Mouse (Mus musculus) embryonic facial prominence, embryonic 12.5 days (tissue): ENCODE data around the gene Amdhd1. TPM values are rescaled to one million over a fixed set of nuclear protein-coding genes. Genes with fewer than 3 reads are reported as not detected.
"Not testable (repeated sequence)": the region's sequence is repeated elsewhere in the genome, so short reads cannot be mapped to it uniquely, and the experiment has no call there.

Experiments used
- ATAC-seq: fragments of 200-750 bp; cut with Nextera tagmentation; 2 replicates; pipeline ENCODE4 v1.8.0; 2017; ENCODE audit not compliant: insufficient number of reproducible peaks, insufficient read depth, low FRiP score, low TSS enrichment
- H3K27ac ChIP-seq: fragments of 300-500 bp; sonication (generic); 2 replicates; pipeline ENCODE4 v1.5.1; 2016; ENCODE audit warnings: mild to moderate bottlenecking
- H3K27me3 ChIP-seq: fragments of 300-500 bp; sonication (generic); 2 replicates; pipeline ENCODE4 v1.6.1; 2016; ENCODE audit warnings: mild to moderate bottlenecking, moderate library complexity
- H3K36me3 ChIP-seq: fragments of 300-500 bp; sonication (generic); 2 replicates; pipeline ENCODE4 v1.6.1; 2016; ENCODE audit warnings: mild to moderate bottlenecking
- H3K4me1 ChIP-seq: fragments of 300-500 bp; sonication (generic); 2 replicates; pipeline ENCODE4 v1.6.1; 2016
- H3K4me2 ChIP-seq: fragments of 300-500 bp; sonication (generic); replicated peaks from 2 replicates; pipeline ENCODE4 v1.6.1; 2016; ENCODE audit warnings: mild to moderate bottlenecking, moderate library complexity
- H3K4me3 ChIP-seq: fragments of 300-500 bp; sonication (generic); 2 replicates; pipeline ENCODE4 v1.5.1; 2016; ENCODE audit warnings: mild to moderate bottlenecking
- H3K9ac ChIP-seq: fragments of 300-500 bp; sonication (generic); 2 replicates; pipeline ENCODE4 v1.6.1; 2016; ENCODE audit warnings: mild to moderate bottlenecking, moderate library complexity
- H3K9me3 ChIP-seq: fragments of 300-500 bp; sonication (generic); 2 replicates; pipeline ENCODE4 v1.6.1; 2016; ENCODE audit warnings: mild to moderate bottlenecking, moderate library complexity
- WGBS: fragments of 180-500 bp; shearing (Covaris S2); methylation state at CpG from one replicate; pipeline ENCODE4 v1.1.7; 2016; 5-methylcytosine and 5-hydroxymethylcytosine counted together
- polyA plus RNA-seq: library from polyadenylated mRNA; unstranded; fragments of >200 nt; fragmentation: Nextera tagmentation; extraction: Ambion mirVana; gene quantifications from 2 replicates; pipeline ENCODE4 v1.2.1, GENCODE M21; 2016

Amdhd1 gene
- polyA plus RNA-seq, 1 experiment from 2014 or later, result 0.42 TPM

DNA sequence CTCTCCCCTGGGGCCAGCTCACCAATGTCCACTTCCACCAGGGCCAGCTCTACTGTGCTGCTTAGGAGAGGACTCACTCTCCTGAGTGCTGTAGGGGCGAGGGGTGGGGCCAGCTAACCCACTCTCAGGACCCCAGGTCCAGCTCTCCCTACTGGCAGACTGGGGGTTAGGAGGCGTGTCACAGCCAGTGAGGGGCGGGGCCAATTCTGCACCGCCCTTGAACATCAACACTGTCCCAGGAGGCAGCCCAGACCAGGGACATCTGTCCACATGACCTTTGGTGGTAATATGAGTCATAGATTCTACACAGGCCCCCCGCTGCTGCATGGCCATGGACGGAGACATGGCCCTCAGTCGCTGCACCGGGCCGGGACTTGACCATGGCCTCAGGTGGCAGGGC lies 20.0 kb upstream of the Amdhd1 start:
- Histone ChIP-seq H3K9me3 (no peaks in the 10 kb centered on the region), H3K4me3 (no peak overlapping the region), H3K9ac (no peak overlapping the region), H3K27me3 (no peaks in the 10 kb centered on the region), H3K36me3 (no peaks in the 10 kb centered on the region), H3K27ac (no peak overlapping the region), H3K4me1 (no peaks in the 10 kb centered on the region), H3K4me2 (no peak overlapping the region)
- WGBS, result 51% methylated on average over 9 of the region's 9 CpGs
- ATAC-seq, result no peak

DNA sequence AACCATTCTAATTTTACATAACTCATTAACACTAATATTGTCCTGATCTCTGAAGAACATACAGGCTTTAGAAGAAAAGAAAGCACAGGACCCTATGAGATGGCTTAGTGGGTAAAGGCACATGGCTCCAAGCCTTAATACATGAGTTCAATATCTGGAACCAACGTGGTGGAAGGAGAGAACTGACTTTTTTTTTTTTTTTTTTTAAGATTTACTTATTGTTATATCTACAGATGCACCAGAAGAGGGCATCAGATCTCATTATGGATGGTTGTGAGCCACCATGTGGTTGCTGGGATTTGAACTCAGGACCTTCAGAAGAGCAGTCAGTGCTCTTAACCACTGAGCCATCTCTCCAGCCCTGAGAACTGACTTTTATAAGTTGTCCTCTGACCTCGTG lies 18.1 kb upstream of the Amdhd1 start:
- H3K27ac ChIP-seq, H3K9ac ChIP-seq, H3K4me3 ChIP-seq, H3K27me3 ChIP-seq, H3K4me2 ChIP-seq, ATAC-seq, H3K4me1 ChIP-seq, H3K9me3 ChIP-seq, H3K36me3 ChIP-seq: not testable (repeated sequence)
- 75% methylated on average over 2 of the region's 2 CpGs for WGBS

GRCm38 (mm10) chr10:93552596-93552995 lies 12.8 kb upstream of the Amdhd1 start:
- no peak overlapping the region for H3K4me3 ChIP-seq
- no peaks in the 10 kb centered on the region for H3K27me3 ChIP-seq
- H3K4me1 ChIP-seq, result no peaks in the 10 kb centered on the region
- H3K36me3 ChIP-seq, result no peaks in the 10 kb centered on the region
- H3K9me3 ChIP-seq, result no peaks in the 10 kb centered on the region
- H3K9ac ChIP-seq, result no peak overlapping the region
- H3K27ac ChIP-seq, result no peak overlapping the region
- ATAC-seq, result no peak
- H3K4me2 ChIP-seq, result no peak overlapping the region
- WGBS, result 74% methylated on average over 8 of the region's 8 CpGs

DNA sequence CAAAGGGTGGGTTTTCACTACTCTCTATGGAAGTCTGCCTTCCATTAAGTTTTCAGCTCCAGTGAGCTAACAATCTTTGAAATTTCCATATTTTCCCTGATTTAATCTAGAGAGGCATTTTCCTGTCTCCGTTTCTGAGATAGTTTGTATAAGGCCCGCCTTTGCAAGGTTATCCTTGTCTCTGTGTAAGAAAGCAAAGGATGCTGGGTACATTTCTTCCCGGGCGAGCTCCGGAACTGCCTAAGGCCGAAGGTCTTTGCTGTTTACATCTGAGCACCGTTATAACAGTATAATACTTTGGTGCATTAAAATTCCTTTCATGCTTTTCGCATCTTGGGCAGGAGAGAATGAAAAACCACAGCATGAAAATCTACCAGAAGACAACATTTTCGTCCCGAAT lies 10.0 kb upstream of the Amdhd1 start:
- no peaks in the 10 kb centered on the region for H3K27me3 ChIP-seq
- H3K9ac ChIP-seq, result no peak overlapping the region
- no peak overlapping the region for H3K4me2 ChIP-seq
- H3K27ac ChIP-seq, result no peak overlapping the region
- 64% methylated on average over 10 of the region's 10 CpGs for WGBS
- no peaks in the 10 kb centered on the region for H3K9me3 ChIP-seq
- no peak for ATAC-seq
- no peaks in the 10 kb centered on the region for H3K36me3 ChIP-seq
- H3K4me3 ChIP-seq, result no peak overlapping the region
- no peaks in the 10 kb centered on the region for H3K4me1 ChIP-seq

DNA sequence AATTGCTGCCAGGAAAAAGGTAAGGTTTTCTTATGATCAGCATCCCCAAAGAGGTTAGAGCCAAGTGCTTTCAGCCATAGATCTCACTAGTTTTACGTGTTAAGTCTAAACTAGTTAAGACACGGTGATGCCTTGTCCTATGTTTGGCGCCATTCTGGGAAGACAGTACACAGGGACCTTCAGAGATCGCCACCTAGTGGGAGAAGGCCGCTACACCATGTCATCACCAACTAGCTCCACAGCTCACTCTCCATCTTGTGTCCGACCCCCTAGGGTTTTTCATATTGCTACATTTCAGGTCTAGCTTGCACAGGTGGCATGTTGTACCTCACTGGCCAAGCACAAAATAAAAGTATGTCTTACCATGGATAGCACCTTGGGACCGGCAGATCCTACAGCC lies 9.2 kb upstream of the Amdhd1 start:
- Histone ChIP-seq H3K4me3 (no peak overlapping the region), H3K27me3 (no peaks in the 10 kb centered on the region), H3K9me3 (no peaks in the 10 kb centered on the region), H3K4me1 (no peaks in the 10 kb centered on the region), H3K27ac (no peak overlapping the region), H3K36me3 (no peaks in the 10 kb centered on the region), H3K4me2 (no peak overlapping the region), H3K9ac (no peak overlapping the region)
- 15% methylated on average over 7 of the region's 7 CpGs for WGBS
- ATAC-seq, result 0 out of 2 replicates have a peak, but pooled peaks have one; percentile 35

GRCm38 (mm10) chr10:93547741-93548270 lies 8.0 kb upstream of the Amdhd1 start:
- WGBS, result 100% methylated on average over 4 of the region's 4 CpGs

DNA sequence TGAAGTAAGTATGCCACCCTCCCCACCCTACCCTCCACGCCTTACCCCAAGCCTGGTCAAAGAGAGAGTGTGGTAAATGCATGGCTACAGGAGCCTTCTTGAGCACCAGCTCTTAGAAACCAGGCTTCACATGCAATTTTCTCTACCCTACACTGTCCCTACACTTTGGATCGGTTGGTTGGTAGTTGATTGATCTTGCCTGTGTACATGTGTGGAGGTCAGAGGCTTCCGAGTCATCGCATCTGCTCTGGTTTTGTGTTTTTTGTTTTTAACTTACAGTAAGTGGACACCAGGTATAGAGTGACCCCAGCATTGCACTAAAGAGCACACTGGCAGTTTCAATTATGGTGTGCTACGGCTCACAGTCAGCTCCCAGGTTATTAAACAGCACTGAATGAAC lies 4.3 kb upstream of the Amdhd1 start:
- Histone ChIP-seq H3K4me1 (peaks cover 11% of the 10 kb centered on the region), H3K4me3 (no peak overlapping the region), H3K4me2 (no peak overlapping the region), H3K36me3 (no peaks in the 10 kb centered on the region), H3K9ac (no peak overlapping the region), H3K27me3 (no peaks in the 10 kb centered on the region), H3K9me3 (no peaks in the 10 kb centered on the region), H3K27ac (no peak overlapping the region)
- ATAC-seq, result no peak
- 61% methylated on average over 5 of the region's 5 CpGs for WGBS

More at GRCm38 (mm10) chr10:93547741-93548270, 8.0 kb upstream of the Amdhd1 start:
- H3K36me3 ChIP-seq, result no peaks in the 10 kb centered on the region
- H3K4me3 ChIP-seq, result no peak overlapping the region
- no peak overlapping the region for H3K4me2 ChIP-seq
- no peaks in the 10 kb centered on the region for H3K27me3 ChIP-seq
- no peaks in the 10 kb centered on the region for H3K4me1 ChIP-seq
- peak; percentile 67; the same call in 1 of the 2 replicates for ATAC-seq
- H3K9me3 ChIP-seq, result no peaks in the 10 kb centered on the region
- no peak overlapping the region for H3K27ac ChIP-seq
- no peak overlapping the region for H3K9ac ChIP-seq

DNA sequence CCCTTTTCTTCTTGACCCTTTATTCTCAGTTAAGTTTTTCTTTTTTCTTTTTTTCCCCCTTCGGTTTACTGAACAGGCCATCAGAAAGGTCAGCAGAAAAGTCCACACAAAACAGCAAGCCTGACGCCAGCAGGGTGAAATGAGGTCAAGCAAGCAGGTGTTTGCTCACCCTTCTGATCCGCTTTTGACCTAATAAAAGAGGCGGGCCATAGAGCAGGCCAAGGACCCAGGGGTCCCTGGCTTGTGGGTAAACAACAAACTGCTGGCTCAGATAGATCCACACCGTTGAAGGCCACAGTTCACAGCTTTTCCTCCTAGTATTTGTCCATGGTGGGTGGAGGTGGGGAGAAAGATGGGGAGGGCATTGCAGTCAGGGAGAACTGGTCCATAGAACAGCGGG lies 3.3 kb upstream of the Amdhd1 start:
- no peak overlapping the region for H3K4me2 ChIP-seq
- no peak overlapping the region for H3K4me3 ChIP-seq
- WGBS, result 64% methylated on average over 6 of the region's 6 CpGs
- H3K27ac ChIP-seq, result no peak overlapping the region
- H3K27me3 ChIP-seq, result no peaks in the 10 kb centered on the region
- H3K9me3 ChIP-seq, result no peaks in the 10 kb centered on the region
- no peaks in the 10 kb centered on the region for H3K36me3 ChIP-seq
- H3K9ac ChIP-seq, result no peak overlapping the region
- no peak for ATAC-seq
- H3K4me1 ChIP-seq, result peaks cover 11% of the 10 kb centered on the region

DNA sequence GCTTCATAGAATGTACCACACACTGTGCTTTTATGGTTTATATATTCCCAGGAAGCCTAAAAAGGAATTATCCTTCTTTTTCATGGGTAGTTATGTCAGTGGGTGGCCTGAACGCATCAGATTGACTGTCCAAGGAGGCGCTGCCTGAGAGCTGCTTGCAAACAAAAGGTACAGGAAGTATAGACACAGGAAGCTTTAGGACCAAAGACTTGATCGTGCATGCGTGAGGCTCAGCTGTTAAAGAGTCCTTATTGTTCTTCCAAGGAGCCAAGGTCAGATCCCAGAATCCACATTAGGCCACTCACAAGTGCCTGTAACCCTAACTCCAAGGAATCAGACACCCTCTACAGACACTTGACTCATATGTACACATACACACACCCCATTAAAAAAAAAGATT lies 2.5 kb upstream of the Amdhd1 start:
- Histone ChIP-seq H3K27me3 (no peaks in the 10 kb centered on the region), H3K27ac (no peak overlapping the region), H3K9me3 (no peaks in the 10 kb centered on the region), H3K4me1 (peaks cover 11% of the 10 kb centered on the region), H3K36me3 (no peaks in the 10 kb centered on the region), H3K4me2 (no peak overlapping the region), H3K4me3 (no peak overlapping the region), H3K9ac (no peak overlapping the region)
- WGBS, result 42% methylated on average over 4 of the region's 4 CpGs
- ATAC-seq, result no peak

- no peak overlapping the region for H3K27ac ChIP-seq
- peaks cover 11% of the 10 kb centered on the region for H3K4me1 ChIP-seq
- H3K9me3 ChIP-seq, result no peaks in the 10 kb centered on the region
- ATAC-seq, result no peak
- H3K4me2 ChIP-seq, result no peak overlapping the region
- 76% methylated on average over 1 of the region's 1 CpGs for WGBS
- H3K36me3 ChIP-seq, result no peaks in the 10 kb centered on the region
- no peak overlapping the region for H3K4me3 ChIP-seq
- H3K9ac ChIP-seq, result no peak overlapping the region
- H3K27me3 ChIP-seq, result no peaks in the 10 kb centered on the region
Measured at GRCm38 (mm10) chr10:93541585-93541984, 1.8 kb upstream of the Amdhd1 start.

- Histone ChIP-seq H3K9ac (peak within 1 kb of the TSS; percentile 38; the same call in 1 of the 2 replicates), H3K27me3 (no peaks in the 10 kb centered on the region), H3K36me3 (no peaks in the 10 kb centered on the region), H3K9me3 (no peaks in the 10 kb centered on the region), H3K4me1 (peaks cover 11% of the 10 kb centered on the region), H3K27ac (no peak within 1 kb of the TSS), H3K4me3 (peak within 1 kb of the TSS; percentile 46), H3K4me2 (peak within 1 kb of the TSS; percentile 78)
- WGBS, result 61% methylated on average over 17 of the region's 17 CpGs
- no peak for ATAC-seq
Measured at GRCm38 (mm10) chr10:93540431-93541210, 788 bp upstream of the Amdhd1 start, which contains the start of gene Ccdc38. TSS of gene Ccdc38 (plus strand) at chr10:93540632.

DNA sequence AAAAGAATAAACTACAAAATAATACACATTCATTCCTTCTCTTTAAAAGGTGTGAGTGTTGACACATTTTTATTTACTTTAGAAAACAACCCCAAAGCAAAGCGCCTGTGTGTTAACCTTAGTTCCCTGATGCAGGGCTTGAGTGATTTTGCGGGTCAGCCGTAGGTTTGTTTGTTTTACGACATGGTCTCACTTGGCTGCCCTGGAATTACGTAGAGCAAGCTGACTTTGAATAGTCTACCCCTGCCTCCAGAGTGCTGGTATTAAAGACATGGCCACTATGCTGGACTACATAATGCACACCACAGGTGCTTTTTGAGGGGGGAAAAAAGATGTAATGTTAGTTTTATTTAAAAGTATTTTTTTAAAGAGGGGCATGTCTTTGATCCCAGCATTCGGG lies 1.0 kb downstream of the Amdhd1 start:
- WGBS, result 69% methylated on average over 6 of the region's 6 CpGs

More for the DNA sequence above, 1.0 kb downstream of the Amdhd1 start:
- H3K4me2 ChIP-seq, result no peak overlapping the region
- H3K4me1 ChIP-seq, result peaks cover 17% of the 10 kb centered on the region
- ATAC-seq, result no peak
- H3K27ac ChIP-seq, result no peak overlapping the region
- no peaks in the 10 kb centered on the region for H3K36me3 ChIP-seq
- no peaks in the 10 kb centered on the region for H3K9me3 ChIP-seq
- H3K27me3 ChIP-seq, result peaks cover 12% of the 10 kb centered on the region
- H3K4me3 ChIP-seq, result no peak overlapping the region
- no peak overlapping the region for H3K9ac ChIP-seq
